Mouse (Mus musculus) heart, postnatal 4 days (tissue): ENCODE results near the gene Gm17617. TPM values are rescaled to one million over a fixed set of nuclear protein-coding genes. Genes with fewer than 3 reads are reported as not detected.
A peak's percentile ranks its signal among the peaks of the same experiment; 100 is the strongest.
"Not testable (repeated sequence)": the region's sequence is repeated elsewhere in the genome, so short reads cannot be mapped to it uniquely, and the experiment has no call there.

Experiments
- DNase-seq: peaks from one replicate; pipeline ENCODE4 v3.0.0; 2021
- total RNA-seq, 2 experiments: library from RNA; stranded (reverse); gene quantifications; 2 replicates each; pipeline ENCODE4 v1.2.3; 2021

Gene Gm17617
- total RNA-seq, 2 experiments from 2014 or later: not detected

DNA sequence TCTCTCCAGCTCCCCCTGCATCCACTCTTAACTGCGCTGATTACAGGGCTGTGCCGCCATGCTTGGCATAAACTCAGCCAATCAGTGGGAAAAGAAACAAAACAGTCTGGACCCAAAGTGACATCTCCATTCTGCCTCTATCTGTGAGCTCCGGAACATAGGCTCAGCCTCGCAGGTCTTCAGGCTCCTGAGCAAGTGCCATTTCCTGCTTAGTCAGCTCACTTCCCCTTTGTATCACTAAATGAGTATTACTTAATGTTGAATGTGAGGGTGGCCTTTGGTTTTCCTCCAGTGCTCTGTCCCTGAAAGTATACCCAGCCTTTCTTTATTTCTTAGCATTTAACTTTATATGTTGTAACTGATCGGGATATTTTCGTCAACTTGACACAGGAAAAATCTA lies 8.4 kb downstream of the Gm17617 start:
- DNase-seq: no peak

DNA sequence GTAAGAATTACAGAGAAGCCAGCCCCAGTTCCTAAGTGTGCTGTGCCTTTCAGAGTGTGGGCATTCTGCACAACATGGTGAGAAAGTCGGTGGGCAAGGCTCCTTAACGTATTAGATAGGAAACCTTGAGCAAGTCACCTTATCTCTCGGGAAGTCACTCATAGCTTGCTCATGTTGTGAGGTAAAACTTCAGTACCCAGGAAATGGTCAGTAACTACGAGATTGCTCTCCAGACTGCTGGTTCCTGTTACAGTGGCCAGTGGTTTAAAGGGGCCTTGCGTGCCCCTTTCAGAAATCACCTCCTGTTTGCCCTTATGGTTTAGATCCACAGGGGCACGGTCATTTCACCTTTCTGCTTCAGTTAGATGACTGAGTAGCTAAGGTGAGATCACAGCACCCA lies 19.0 kb downstream of the Gm17617 start:
- DNase-seq: no peak

DNA sequence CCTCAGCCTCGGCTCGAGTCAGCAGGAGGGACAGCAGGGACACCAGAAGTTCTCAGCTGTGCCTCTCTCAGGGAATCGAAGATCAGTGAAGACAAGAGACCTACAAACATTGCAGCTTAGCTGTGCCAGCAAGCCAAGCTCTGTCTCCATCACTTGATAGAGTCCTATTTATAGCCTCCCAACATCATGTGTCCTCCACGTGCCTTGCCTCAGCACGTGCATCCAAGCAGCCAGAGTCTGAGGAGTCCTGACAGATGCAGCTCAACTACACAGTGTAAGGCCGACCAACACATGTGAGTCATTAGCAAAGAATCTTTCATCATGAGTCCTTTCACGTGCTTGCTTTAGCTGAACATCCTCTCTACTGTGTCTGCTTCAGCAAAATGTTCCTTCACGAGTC lies 25.7 kb downstream of the Gm17617 start:
- DNase-seq: peak; percentile 60

DNA sequence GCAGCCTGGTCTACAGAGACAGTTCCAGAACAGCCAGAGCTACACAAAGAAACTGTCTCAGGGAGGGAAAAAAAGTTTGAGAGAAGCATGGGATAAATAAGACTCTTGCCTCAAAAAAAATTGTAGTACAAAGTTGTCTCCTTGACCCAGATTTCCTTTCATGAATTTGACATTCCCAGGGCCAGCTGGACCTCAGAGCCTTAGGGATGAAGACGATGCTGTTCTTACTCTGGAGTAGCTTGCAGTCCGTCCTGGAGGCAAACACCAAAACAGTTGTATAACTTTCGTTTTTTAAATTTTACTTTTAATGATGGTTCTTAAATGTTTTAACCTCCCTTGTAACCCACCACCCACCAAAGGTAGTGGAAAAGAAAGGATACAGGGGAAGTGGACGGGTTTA lies 26.2 kb downstream of the Gm17617 start:
- no peak for DNase-seq

DNA sequence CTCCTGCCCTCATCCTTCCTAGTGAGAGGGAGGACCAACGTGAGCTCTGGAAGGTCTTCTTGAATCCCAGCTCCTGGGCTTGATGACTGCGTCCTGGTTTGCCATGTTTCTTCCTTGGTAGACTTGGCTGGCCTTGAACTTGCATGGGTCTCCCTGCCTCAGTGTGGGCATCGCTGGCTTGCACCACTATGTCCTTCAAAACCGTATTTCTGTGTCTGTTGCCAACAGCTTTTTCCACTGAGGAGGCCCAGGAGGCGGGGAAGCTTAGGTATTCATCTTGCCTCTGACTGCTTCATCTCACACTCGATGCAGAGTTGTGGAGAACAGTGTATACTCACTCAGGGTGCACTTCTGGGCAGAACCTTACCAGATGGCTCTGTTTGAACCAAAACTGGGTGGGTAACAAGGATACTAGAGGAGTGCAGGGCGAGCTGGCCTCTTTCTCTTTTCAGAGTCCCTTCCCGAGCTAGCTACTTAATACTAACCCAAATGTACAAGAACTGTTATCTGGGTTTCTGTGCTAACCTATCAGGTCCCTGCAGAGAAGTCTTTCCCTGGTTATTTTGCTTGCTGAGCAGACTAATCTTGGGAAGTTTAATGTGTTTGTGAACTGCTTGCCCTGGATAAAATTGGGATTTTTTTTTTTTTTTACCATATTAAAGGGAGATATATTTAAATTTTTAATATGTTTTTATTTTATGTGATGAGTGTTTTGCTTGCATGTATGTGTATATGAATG lies 27.2 kb downstream of the Gm17617 start:
- DNase-seq: no peak

DNA sequence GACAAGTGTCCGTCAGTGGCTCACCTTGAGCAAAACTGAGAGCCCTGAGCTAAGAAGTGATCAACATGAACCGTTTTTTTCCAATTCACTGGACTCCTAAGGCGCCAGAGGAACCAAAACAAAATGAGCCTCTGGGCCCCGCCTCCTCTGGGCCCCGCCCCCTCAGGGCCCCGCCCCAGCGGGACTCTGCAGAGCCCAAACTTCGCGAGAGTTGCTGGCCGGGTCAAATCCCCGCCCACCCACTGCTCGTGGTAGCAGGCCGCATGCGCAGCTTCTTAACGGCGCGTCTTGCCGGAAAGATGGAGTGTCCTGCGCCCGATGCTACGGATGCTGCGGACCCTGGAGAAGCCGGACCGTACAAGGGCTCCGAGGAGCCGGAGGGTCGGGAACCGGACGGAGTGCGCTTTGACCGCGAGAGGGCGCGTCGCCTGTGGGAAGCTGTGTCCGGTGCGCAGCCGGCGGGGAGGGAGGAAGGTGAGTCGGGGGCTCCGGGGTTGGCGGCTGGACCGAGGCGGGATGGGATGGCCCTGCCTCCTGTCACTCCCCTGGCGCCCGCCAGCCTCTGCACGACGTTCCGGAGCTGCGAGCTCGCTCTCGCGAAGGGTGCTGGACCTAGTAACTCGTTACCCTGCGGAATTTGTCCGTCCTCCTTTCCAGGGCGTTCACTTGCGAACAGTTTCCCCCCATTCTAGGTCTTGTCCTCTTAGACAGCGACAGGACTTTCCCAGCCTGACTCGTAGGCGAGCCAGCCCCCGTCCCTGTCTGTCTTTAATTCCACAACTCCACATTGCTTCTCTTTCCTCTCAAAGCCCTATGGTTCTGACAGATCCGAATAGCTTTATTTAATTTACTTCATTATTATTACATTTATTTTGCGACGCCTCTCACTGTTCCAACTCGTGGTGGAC lies 28.0 kb downstream of the Gm17617 start, which contains the start of gene Zfp346:
TSS of gene Zfp346 (plus strand) at position 267 of the 908 bp plus-strand sequence.
- DNase-seq: peak; percentile 98

DNA sequence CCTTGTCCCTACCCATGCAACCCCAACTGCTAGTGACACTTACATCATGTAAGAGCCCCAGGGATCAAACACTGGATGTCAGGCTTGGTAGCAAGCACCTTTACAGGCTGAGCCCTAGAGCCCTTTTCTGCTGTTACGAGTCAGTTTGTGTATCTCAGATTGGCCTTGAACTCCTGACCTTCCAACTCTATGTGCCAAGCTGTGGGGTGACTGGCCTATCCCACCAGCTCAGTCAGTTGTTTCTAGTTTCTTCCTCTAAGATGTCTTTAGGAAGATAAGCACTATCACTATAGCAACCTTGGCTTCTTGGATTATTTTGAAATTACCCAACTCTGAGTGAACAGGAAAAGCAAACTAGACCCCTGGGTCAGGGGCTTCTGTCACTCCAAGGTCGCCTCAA lies 30.0 kb downstream of the Gm17617 start:
- no peak for DNase-seq

DNA sequence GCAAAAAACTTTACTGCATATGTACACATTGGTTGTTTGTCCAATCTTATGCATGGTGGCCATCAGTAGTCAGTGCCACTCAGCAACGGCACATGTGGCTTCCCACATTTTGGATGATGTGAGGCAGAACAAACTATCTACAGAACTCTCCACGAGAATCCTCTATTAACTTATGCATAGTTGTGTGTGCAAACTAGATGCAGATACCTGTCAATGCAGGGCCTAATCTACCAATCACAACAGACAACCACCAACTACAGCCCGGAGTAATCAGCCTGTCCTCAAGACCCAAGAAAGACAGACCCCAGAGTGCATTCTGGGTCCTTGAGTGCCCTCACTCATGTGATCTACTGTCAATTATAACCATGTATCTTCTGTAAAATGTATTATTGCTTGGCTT lies 31.0 kb downstream of the Gm17617 start:
- no peak for DNase-seq

DNA sequence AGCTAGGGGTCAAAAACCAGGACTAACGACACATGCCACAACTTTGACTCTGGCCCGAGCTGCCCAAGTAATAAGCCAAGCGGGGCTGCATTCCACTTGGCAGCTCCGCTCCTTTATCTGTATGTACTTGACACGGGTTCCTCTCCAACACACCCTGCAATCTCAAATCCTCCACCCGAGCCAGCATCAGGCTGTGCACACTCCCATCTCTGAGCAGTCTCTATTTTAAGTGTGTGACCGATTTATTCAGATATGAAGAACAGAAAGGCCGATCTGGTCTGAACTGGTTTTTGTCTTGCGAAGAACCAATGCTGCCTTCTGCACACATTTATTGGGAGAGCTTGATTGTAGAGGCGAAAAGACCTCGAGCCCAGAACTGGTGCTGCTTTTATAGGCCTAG lies 31.7 kb downstream of the Gm17617 start:
- DNase-seq: no peak

DNA sequence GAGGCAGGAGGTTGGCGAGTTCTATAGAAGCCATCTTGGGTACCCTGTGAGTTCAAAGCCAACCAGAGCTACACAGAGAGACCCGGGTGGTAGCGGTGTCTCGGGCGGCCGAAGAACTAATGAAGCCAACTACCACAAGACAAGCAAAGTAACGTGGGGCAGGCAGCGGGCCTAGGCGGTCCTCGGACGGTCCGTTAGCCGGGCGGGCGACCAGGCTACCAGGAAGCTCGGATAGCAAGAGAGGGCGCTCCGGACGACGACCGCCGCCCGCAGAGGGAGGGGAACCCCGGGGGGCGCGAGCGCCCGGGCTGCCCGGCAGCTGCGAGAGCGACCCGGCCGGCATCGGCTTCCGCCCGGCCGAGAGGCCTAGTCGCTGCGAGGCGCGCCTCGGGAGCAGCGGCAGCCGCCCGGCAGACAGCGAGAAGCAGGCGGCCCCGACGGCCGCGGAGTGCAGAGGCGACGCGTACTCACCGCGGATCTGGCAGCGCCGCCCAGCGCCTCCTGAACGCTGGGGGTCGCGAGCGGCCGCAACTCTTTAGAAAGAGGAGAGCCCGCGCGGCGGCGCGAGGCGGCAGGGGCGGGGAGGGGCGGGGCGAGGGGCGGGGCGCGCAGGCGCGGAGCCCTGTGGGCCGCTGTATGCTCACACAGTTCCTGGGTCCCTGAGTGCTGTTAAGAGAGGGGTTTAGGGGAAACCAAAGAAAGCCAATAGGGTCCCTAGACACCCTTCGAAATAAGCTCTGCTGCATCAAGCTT lies 33.4 kb downstream of the Gm17617 start, which contains the start of gene Uimc1:
TSS of gene Uimc1 (minus strand) at position 575 of the 753 bp plus-strand sequence.
- DNase-seq: peak; percentile 85

DNA sequence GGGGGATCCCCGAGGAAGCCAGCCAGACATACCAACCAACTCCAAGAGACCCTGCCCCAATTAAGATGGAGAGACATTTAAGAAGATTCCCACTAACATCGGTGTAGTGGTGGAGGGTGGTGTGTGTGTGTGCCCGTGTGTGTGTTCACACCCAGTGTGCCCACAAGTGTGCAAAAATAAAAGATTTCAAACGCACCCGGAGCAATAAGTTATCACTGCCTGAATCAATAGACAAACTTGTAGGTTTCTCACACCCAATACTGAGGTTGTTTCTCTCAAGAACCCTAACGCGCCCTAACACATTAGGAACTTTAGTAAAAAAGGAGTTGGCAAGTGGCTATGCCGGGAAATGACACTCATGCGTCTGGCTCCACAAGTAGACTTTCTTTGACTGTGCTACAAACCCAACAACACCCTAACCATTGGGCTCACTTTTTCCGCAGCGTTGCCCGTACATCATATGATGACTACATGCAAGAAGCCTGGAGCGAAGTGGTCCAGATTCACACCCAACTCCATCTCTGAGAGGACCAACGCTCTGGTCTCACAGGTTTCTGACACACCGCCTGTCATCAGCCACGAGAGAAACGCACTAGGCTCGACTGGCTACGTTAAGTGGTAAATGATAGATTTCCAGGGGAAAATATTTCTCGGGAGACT lies 34.2 kb downstream of the Gm17617 start:
- peak; percentile 16 for DNase-seq

DNA sequence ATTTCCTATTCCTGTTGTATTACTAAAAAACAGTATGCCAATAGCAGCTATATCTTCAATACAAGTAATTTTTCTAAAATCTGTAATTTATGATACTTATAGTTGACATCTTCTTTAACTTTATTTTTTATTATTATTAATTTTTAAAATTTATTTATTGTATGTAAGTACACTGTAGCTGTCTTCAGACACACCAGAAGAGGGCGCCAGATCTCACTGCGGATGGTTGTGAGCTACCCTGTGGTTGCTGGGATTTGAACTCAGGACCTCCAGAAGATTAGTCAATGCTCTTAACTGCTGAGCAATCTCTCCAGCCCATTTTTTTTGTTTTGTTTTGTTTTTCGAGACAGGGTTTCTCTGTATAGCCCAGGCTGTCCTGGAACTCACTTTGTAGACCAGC lies 35.5 kb downstream of the Gm17617 start:
- not testable (repeated sequence) for DNase-seq

DNA sequence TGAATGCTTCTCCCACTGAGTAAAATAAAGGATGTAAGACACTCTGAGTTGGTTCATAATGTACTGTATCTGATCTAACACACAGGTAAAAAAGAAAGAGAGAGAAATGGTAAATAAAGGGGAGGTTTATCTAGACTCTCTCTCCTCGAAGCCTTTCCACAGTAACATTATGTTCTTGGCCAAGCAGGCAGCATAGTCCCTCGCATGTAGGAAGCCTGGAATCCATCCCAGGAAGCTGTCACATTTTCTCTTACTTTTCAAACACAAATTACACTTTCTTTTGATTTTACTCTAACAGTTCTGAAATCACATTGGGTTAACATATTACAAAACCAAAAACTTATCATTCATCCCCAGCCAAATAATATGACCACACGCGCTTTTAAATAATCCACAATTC lies 40.8 kb downstream of the Gm17617 start:
- no peak for DNase-seq

Other genes starting within 250 kb of the Gm17617 start
- gene Unc5a, start 184.1 kb downstream of the Gm17617 start, total RNA-seq: 1 to 10 TPM; 1.3 to 1.4 TPM
- under 1 TPM; 0.74 to 0.98 TPM for gene Hk3, start 112.2 kb downstream of the Gm17617 start, total RNA-seq
- gene Uimc1, start 33.2 kb downstream of the Gm17617 start, total RNA-seq: 10 to 100 TPM; 28.9 to 30.9 TPM
- gene Zfp346, start 28.2 kb downstream of the Gm17617 start, total RNA-seq: 10 to 100 TPM; 17.7 to 20.1 TPM
- 1 to 10 TPM in 1 of 2 experiments, under 1 TPM in 1; 0.61 to 1.3 TPM for gene Fgfr4, start 19.1 kb upstream of the Gm17617 start, total RNA-seq
- 100 to 1,000 TPM; 107 to 108 TPM for gene Nsd1, start 76.2 kb upstream of the Gm17617 start, total RNA-seq
- 100 to 1,000 TPM; 157 to 172 TPM for gene Prelid1, start 187.0 kb upstream of the Gm17617 start, total RNA-seq
- 10 to 100 TPM; 39.5 to 39.9 TPM for gene Rab24, start 188.4 kb upstream of the Gm17617 start, total RNA-seq
- gene Mxd3, start 196.3 kb upstream of the Gm17617 start, total RNA-seq: 10 to 100 TPM; 18.3 to 20.6 TPM
- gene Lman2, start 229.2 kb upstream of the Gm17617 start, total RNA-seq: 10 to 100 TPM; 54.1 to 59.3 TPM
- gene Rgs14, start 236.2 kb upstream of the Gm17617 start, total RNA-seq: under 1 TPM in 1 of 2 experiments, not detected in 1; 0.70 TPM